Mouse (Mus musculus) right cerebral cortex, adult 18-20 months (tissue): ENCODE measurements around the gene Gpd1.
A peak's percentile ranks its signal among the peaks of the same experiment; 100 is the strongest.
"Not testable (repeated sequence)": the region's sequence is repeated elsewhere in the genome, so short reads cannot be mapped to it uniquely, and the experiment has no call there.

Source experiments
- DNase-seq: peaks from one replicate; pipeline ENCODE4 v3.0.0; 2022; ENCODE audit warnings: mixed read lengths

Gpd1 gene

GRCm38 (mm10) chr15:99723120-99723514 lies 5.8 kb downstream of the Gpd1 start:
- no peak for DNase-seq

GRCm38 (mm10) chr15:99723515-99724291 lies 6.4 kb downstream of the Gpd1 start:
- no peak for DNase-seq

- peak; percentile 81 for DNase-seq
Observed at GRCm38 (mm10) chr15:99724292-99725021, 7.1 kb downstream of the Gpd1 start.

GRCm38 (mm10) chr15:99725341-99726155 lies 8.2 kb downstream of the Gpd1 start, which contains the start of gene Cox14:
Gene Cox14, plus strand, starts transcription at chr15:99725618.
- DNase-seq, result peak; percentile 97

- DNase-seq, result no peak
Observed at GRCm38 (mm10) chr15:99726549-99726948, 9.2 kb downstream of the Gpd1 start.

GRCm38 (mm10) chr15:99727039-99727438 lies 9.7 kb downstream of the Gpd1 start:
- DNase-seq, result not testable (repeated sequence)

GRCm38 (mm10) chr15:99727525-99727924 lies 10.2 kb downstream of the Gpd1 start:
- no peak for DNase-seq

- DNase-seq, result no peak
Observed at GRCm38 (mm10) chr15:99728211-99728610, 10.9 kb downstream of the Gpd1 start.

GRCm38 (mm10) chr15:99729056-99729783 lies 11.9 kb downstream of the Gpd1 start:
- no peak for DNase-seq

GRCm38 (mm10) chr15:99731167-99731566 lies 13.9 kb downstream of the Gpd1 start:
- DNase-seq, result no peak

GRCm38 (mm10) chr15:99731678-99732077 lies 14.4 kb downstream of the Gpd1 start:
- no peak for DNase-seq

GRCm38 (mm10) chr15:99733186-99733585 lies 15.9 kb downstream of the Gpd1 start:
- no peak for DNase-seq

- DNase-seq, result peak; percentile 100
Observed at GRCm38 (mm10) chr15:99735631-99736030, 18.3 kb downstream of the Gpd1 start.

GRCm38 (mm10) chr15:99736675-99737074 lies 19.4 kb downstream of the Gpd1 start:
- peak; percentile 44 for DNase-seq

- no peak for DNase-seq
Observed at GRCm38 (mm10) chr15:99740229-99740628, 22.9 kb downstream of the Gpd1 start.

- no peak for DNase-seq
Observed at GRCm38 (mm10) chr15:99754204-99754603, 36.9 kb downstream of the Gpd1 start.

- DNase-seq, result no peak
Observed at GRCm38 (mm10) chr15:99767467-99767866, 50.2 kb downstream of the Gpd1 start.

- DNase-seq, result no peak
Observed at GRCm38 (mm10) chr15:99768761-99769160, 51.4 kb downstream of the Gpd1 start.

GRCm38 (mm10) chr15:99771004-99771500 lies 53.7 kb downstream of the Gpd1 start:
- DNase-seq, result no peak

GRCm38 (mm10) chr15:99771601-99772276 lies 54.4 kb downstream of the Gpd1 start:
- DNase-seq, result peak; percentile 54

- DNase-seq, result peak; percentile 86
Observed at GRCm38 (mm10) chr15:99772277-99772880, 55.1 kb downstream of the Gpd1 start.

- not testable (repeated sequence) for DNase-seq
Observed at GRCm38 (mm10) chr15:99772881-99772924, 55.4 kb downstream of the Gpd1 start, which contains the start of gene Cers5. Gene Cers5, minus strand, starts transcription at chr15:99772885.
